ENCODE assay signal across 15 mouse cellular contexts in the genomic region with DNA sequence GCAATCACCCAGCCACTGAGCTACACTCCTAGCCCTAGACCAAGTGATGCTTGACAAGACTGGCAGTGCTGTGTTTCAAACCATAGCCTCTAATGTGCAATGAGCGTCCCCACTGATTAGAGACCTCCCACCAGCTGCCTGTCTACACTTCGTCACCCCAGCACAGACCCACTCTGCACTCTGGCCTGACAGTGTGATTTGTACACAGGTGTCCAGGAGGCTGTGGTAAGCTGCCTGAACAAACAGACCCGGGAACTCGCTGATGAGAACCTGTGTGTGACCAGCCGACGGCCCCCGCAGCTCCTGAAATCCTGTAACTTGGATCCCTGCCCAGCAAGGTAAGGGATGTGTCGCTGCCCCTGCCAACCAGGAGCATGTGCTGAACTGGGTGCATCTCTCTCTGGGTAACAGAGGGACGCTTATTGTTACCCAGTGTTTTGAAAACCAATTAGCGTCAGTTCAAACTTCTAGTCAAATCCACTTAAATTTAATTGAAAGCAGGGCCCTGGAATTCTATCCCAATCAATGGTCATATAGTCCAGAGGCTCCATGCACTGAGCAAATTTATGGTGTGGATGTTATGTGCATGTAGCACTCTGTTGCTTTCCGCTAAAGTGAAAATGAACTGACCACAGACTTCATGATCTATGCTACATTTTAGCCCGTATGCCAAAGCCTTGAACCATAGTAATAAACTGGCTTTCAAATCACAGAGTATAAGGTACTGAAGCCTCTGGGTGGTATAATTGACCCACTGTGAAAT.
DNase-seq lines count a peak whose midpoint lies in the region; ATAC-seq lines count a peak whose summit lies in the region.
"Had no signal": no experiment of that assay in that cellular context is flagged by ENCODE, and none has a peak within 500 bp of the region (broad histone marks: within the 10 kb centered on the region; RNA-seq: fewer than 3 reads in every experiment).

No protein-coding gene starts in this region.

- H3K9ac ChIP-seq in heart, embryonic 12.5 days = no peak overlapping the region
- no peak overlapping the region for H3K9ac ChIP-seq in limb, embryonic 11.5 days (ENCODE audit: low read length)
- H3K9ac ChIP-seq: liver, embryonic 14.5 days; stomach, embryonic 15.5 days had no signal

- 60% methylated on average over 12 of the region's 12 CpGs for WGBS in heart, embryonic 12.5 days
- WGBS in limb, embryonic 11.5 days = 23% methylated on average over 12 of the region's 12 CpGs

- no peaks in the 10 kb centered on the region for H3K9me3 ChIP-seq in heart, embryonic 12.5 days (replicated peaks)
- H3K9me3 ChIP-seq in limb, embryonic 11.5 days (ENCODE audit: control insufficient read depth, low read length) = no peaks in the 10 kb centered on the region
- H3K9me3 ChIP-seq: hindbrain, embryonic 10.5 days; stomach, embryonic 15.5 days had no signal

- H3K4me1 ChIP-seq in heart, embryonic 12.5 days (replicated peaks) = peaks cover 12% of the 10 kb centered on the region
- peaks cover 12% of the 10 kb centered on the region for H3K4me1 ChIP-seq in limb, embryonic 11.5 days (ENCODE audit: control insufficient read depth, insufficient read depth, low read length)
- H3K4me1 ChIP-seq: stomach, embryonic 15.5 days had no signal

- no peaks in the 10 kb centered on the region for H3K27me3 ChIP-seq in heart, embryonic 12.5 days (replicated peaks)
- no peaks in the 10 kb centered on the region for H3K27me3 ChIP-seq in limb, embryonic 11.5 days (ENCODE audit: control insufficient read depth, insufficient read depth, low read length)
- H3K27me3 ChIP-seq: stomach, embryonic 15.5 days had no signal

- intact Hi-C loops in left cerebral cortex, postnatal 4 days (cut with DNase I) = no loop called here

- peak overlapping the region; percentile 16; the same call in 1 of the 2 replicates for H3K27ac ChIP-seq in heart, embryonic 12.5 days (ENCODE audit: poor library complexity, severe bottlenecking)
- H3K27ac ChIP-seq in limb, embryonic 11.5 days (replicated peaks; ENCODE audit: low read depth, low read length) = peak overlapping the region; percentile 68
- H3K27ac ChIP-seq: gastrocnemius, adult 2 months; hindbrain, embryonic 10.5 days; liver, embryonic 14.5 days; stomach, embryonic 15.5 days had no signal

- no peak for ATAC-seq in cerebellum, adult (ENCODE audit: insufficient number of reproducible peaks, low FRiP score, low TSS enrichment)
- no peak for ATAC-seq in heart, embryonic 12.5 days (ENCODE audit: insufficient number of reproducible peaks, low FRiP score)
- ATAC-seq in limb, embryonic 11.5 days (ENCODE audit: insufficient number of reproducible peaks, low FRiP score, low TSS enrichment, low read depth) = peak; percentile 75

- peak; percentile 45 to 54 for DNase-seq in cerebellum, postnatal 10 days
- no peak for DNase-seq in heart, postnatal 4 days
- peak; percentile 11 for DNase-seq in Muller cell, postnatal 12 days (ENCODE audit: inconsistent ontology term)
- DNase-seq in limb, embryonic 11.5 days (ENCODE audit: low spot score) = peak; percentile 66
- no peak for DNase-seq in left cerebral cortex, postnatal 4 days
- DNase-seq in MN1 (ENCODE audit: low spot score) = no peak
- DNase-seq: adrenal gland, adult 2 months; gastrocnemius, adult 2 months had no signal

- no peaks in the 10 kb centered on the region for H3K36me3 ChIP-seq in heart, embryonic 12.5 days
- no peaks in the 10 kb centered on the region for H3K36me3 ChIP-seq in limb, embryonic 11.5 days (ENCODE audit: control insufficient read depth, insufficient read depth, low read length)
- H3K36me3 ChIP-seq: hindbrain, embryonic 10.5 days; stomach, embryonic 15.5 days had no signal

- H3K4me2 ChIP-seq in heart, embryonic 12.5 days = no peak overlapping the region
- peak overlapping the region; percentile 1; the same call in 1 of the 2 replicates for H3K4me2 ChIP-seq in limb, embryonic 11.5 days (ENCODE audit: low read depth, severe bottlenecking)
- H3K4me2 ChIP-seq: midbrain, embryonic 11.5 days; stomach, embryonic 15.5 days had no signal

- no peak overlapping the region for H3K4me3 ChIP-seq in heart, embryonic 12.5 days
- no peak overlapping the region for H3K4me3 ChIP-seq in limb, embryonic 11.5 days (ENCODE audit: low read depth, low read length)
- H3K4me3 ChIP-seq: erythroblast, embryonic 14.5 days; gastrocnemius, adult 2 months; hindbrain, embryonic 10.5 days; stomach, embryonic 15.5 days had no signal

Comparison
In these comparisons a context has a peak if more than half of its experiments do, and no peak if none do; other contexts are left out.
1. DNase-seq: peak in cerebellum, postnatal 10 days (2 of 2), Muller cell, postnatal 12 days (single experiment) and limb, embryonic 11.5 days (single experiment); none in heart, postnatal 4 days (single experiment), left cerebral cortex, postnatal 4 days (single experiment) and MN1 (single experiment).